Mouse (Mus musculus) small intestine, adult 2 months (tissue): Measurements from ENCODE around the gene Atg10. TPM values are rescaled to one million over a fixed set of nuclear protein-coding genes. Genes with fewer than 3 reads are reported as not detected.

Experiments used
- H3K27ac ChIP-seq: fragments of 200-500 bp; 2 replicates; pipeline ENCODE4 v1.5.1; 2012; ENCODE audit warnings: low read depth, low read length, control low read depth, inconsistent platforms; ENCODE audit not compliant: insufficient read depth
- H3K27me3 ChIP-seq: fragments of 200-500 bp; 2 replicates; pipeline ENCODE4 v1.6.1; 2012; ENCODE audit warnings: mild to moderate bottlenecking, moderate library complexity, low read length, inconsistent platforms; ENCODE audit not compliant: control insufficient read depth, insufficient read depth
- H3K36me3 ChIP-seq: fragments of 200-500 bp; 2 replicates; pipeline ENCODE4 v1.6.1; 2012; ENCODE audit warnings: mild to moderate bottlenecking, low read length, control low read depth, inconsistent platforms; ENCODE audit not compliant: control insufficient read depth, insufficient read depth
- H3K4me1 ChIP-seq: fragments of 200-500 bp; 2 replicates; pipeline ENCODE4 v1.6.1; 2012; ENCODE audit warnings: low read length, inconsistent platforms, mixed read lengths; ENCODE audit not compliant: control insufficient read depth, insufficient read depth, insufficient read length
- H3K4me3 ChIP-seq: fragments of 200-500 bp; 2 replicates; pipeline ENCODE4 v1.5.1; 2012; ENCODE audit warnings: low read depth, mild to moderate bottlenecking, control low read depth, inconsistent platforms, low read length, moderate library complexity
- CTCF ChIP-seq: fragments of 200-500 bp; IDR thresholded peaks from 2 replicates; pipeline ENCODE4 v1.5.1; 2012; ENCODE audit warnings: low read depth, mild to moderate bottlenecking, control low read depth, inconsistent platforms, low read length, moderate library complexity, mixed read lengths; ENCODE audit not compliant: insufficient replicate concordance, insufficient read length; ENCODE audit errors: extremely low read depth
- POLR2A ChIP-seq: fragments of 200-500 bp; IDR thresholded peaks from 2 replicates; pipeline ENCODE4 v1.6.1; 2012; ENCODE audit warnings: low read depth, mild to moderate bottlenecking, control low read depth, inconsistent platforms, low read length, moderate library complexity
- WGBS: fragments of 180-500 bp; shearing (Covaris S2); methylation state at CpG from one replicate; pipeline ENCODE4 v1.1.7; 2018; 5-methylcytosine and 5-hydroxymethylcytosine counted together
- polyA plus RNA-seq: library from polyadenylated mRNA; depleted of rRNA; stranded (reverse); fragments of >200 nt; gene quantifications from 2 replicates; pipeline ENCODE4 v1.2.3, GENCODE M21; 2012

Atg10 gene
- polyA plus RNA-seq, 1 experiment = 0.16 TPM

GRCm38 (mm10) chr13:91175347-91175746 lies 48.4 kb downstream of the Atg10 start:
- Histone ChIP-seq H3K4me3 (no peak overlapping the region), H3K27ac (no peak overlapping the region), H3K36me3 (no peaks in the 10 kb centered on the region), H3K27me3 (no peaks in the 10 kb centered on the region), H3K4me1 (peaks cover 2% of the 10 kb centered on the region; the same call in 1 of the 2 replicates)
- no peak for TF ChIP-seq POLR2A
- TF ChIP-seq CTCF = no peak
- WGBS = 90% methylated on average over 3 of the region's 3 CpGs

- no peak for TF ChIP-seq CTCF
- TF ChIP-seq POLR2A = no peak
- Histone ChIP-seq H3K4me1 (peaks cover 4% of the 10 kb centered on the region; the same call in 1 of the 2 replicates), H3K27me3 (no peaks in the 10 kb centered on the region), H3K36me3 (no peaks in the 10 kb centered on the region), H3K4me3 (no peak overlapping the region), H3K27ac (no peak overlapping the region)
- 87% methylated on average over 15 of the region's 15 CpGs for WGBS
Observed at GRCm38 (mm10) chr13:91171766-91172491, 51.8 kb downstream of the Atg10 start.

GRCm38 (mm10) chr13:91171205-91171604 lies 52.6 kb downstream of the Atg10 start:
- TF ChIP-seq POLR2A = no peak
- no peak for TF ChIP-seq CTCF
- no peaks in the 10 kb centered on the region for H3K36me3 ChIP-seq
- no peak overlapping the region for H3K4me3 ChIP-seq
- H3K27me3 ChIP-seq = no peaks in the 10 kb centered on the region
- 80% methylated on average over 5 of the region's 5 CpGs for WGBS
- no peak overlapping the region for H3K27ac ChIP-seq
- peaks cover 4% of the 10 kb centered on the region; the same call in 1 of the 2 replicates for H3K4me1 ChIP-seq

- Histone ChIP-seq H3K27ac (no peak overlapping the region), H3K36me3 (no peaks in the 10 kb centered on the region), H3K27me3 (no peaks in the 10 kb centered on the region), H3K4me1 (peaks cover 9% of the 10 kb centered on the region; the same call in 1 of the 2 replicates), H3K4me3 (no peak overlapping the region)
- no peak for TF ChIP-seq POLR2A
- no peak for TF ChIP-seq CTCF
- 79% methylated on average over 17 of the region's 17 CpGs for WGBS
Observed at GRCm38 (mm10) chr13:91169529-91170319, 54.0 kb downstream of the Atg10 start.

GRCm38 (mm10) chr13:91168486-91168885 lies 55.3 kb downstream of the Atg10 start:
- Histone ChIP-seq H3K4me1 (peaks cover 9% of the 10 kb centered on the region; the same call in 1 of the 2 replicates), H3K27me3 (no peaks in the 10 kb centered on the region), H3K4me3 (no peak overlapping the region), H3K36me3 (no peaks in the 10 kb centered on the region), H3K27ac (no peak overlapping the region)
- WGBS = 63% methylated on average over 4 of the region's 4 CpGs
- TF ChIP-seq POLR2A (no peak), CTCF (no peak)

GRCm38 (mm10) chr13:91167561-91167960 lies 56.2 kb downstream of the Atg10 start:
- H3K4me1 ChIP-seq = peaks cover 9% of the 10 kb centered on the region; the same call in 1 of the 2 replicates
- H3K36me3 ChIP-seq = no peaks in the 10 kb centered on the region
- H3K27ac ChIP-seq = no peak overlapping the region
- no peaks in the 10 kb centered on the region for H3K27me3 ChIP-seq
- WGBS = 87% methylated on average over 5 of the region's 5 CpGs
- H3K4me3 ChIP-seq = no peak overlapping the region
- TF ChIP-seq CTCF (no peak), POLR2A (no peak)

- H3K27ac ChIP-seq = no peak overlapping the region
Observed at GRCm38 (mm10) chr13:91166286-91166685, 57.5 kb downstream of the Atg10 start.

More at GRCm38 (mm10) chr13:91166286-91166685, 57.5 kb downstream of the Atg10 start:
- WGBS = 60% methylated on average over 7 of the region's 7 CpGs
- H3K4me1 ChIP-seq = peaks cover 9% of the 10 kb centered on the region; the same call in 1 of the 2 replicates
- no peak overlapping the region for H3K4me3 ChIP-seq
- H3K36me3 ChIP-seq = no peaks in the 10 kb centered on the region
- no peaks in the 10 kb centered on the region for H3K27me3 ChIP-seq
- TF ChIP-seq CTCF (no peak), POLR2A (no peak)
